Mouse (Mus musculus) midbrain, embryonic 16.5 days (tissue): ENCODE measurements at regions not wholly inside any gene's neighbourhood (a gene's known extent, or its start where the extent isn't known, plus 50 kb on each side); places are given as distances from the start of the nearest gene placed in this dataset.
"Not testable (repeated sequence)": the region's sequence is repeated elsewhere in the genome, so short reads cannot be mapped to it uniquely, and the experiment has no call there.

ENCODE experiments used
- ATAC-seq: fragments of 200-750 bp; cut with Nextera tagmentation; 2 replicates; pipeline ENCODE4 v1.8.0; 2017; ENCODE audit warnings: moderate TSS enrichment
- H3K27ac ChIP-seq: fragments of 300-500 bp; sonication (generic); 2 replicates; pipeline ENCODE4 v1.5.1; 2014; ENCODE audit warnings: mild to moderate bottlenecking, low read length, mixed read lengths
- H3K27me3 ChIP-seq: fragments of 300-500 bp; sonication (generic); 2 replicates; pipeline ENCODE4 v1.6.1; 2014; ENCODE audit warnings: low read depth, low read length, mixed read lengths; ENCODE audit not compliant: control insufficient read depth, insufficient read depth
- H3K36me3 ChIP-seq: fragments of 300-500 bp; sonication (generic); 2 replicates; pipeline ENCODE4 v1.6.1; 2014; ENCODE audit warnings: mild to moderate bottlenecking, low read length, moderate library complexity, mixed read lengths; ENCODE audit not compliant: control insufficient read depth, insufficient read depth
- H3K4me1 ChIP-seq: fragments of 300-500 bp; sonication (generic); 2 replicates; pipeline ENCODE4 v1.6.1; 2014; ENCODE audit warnings: mild to moderate bottlenecking, low read length, mixed read lengths; ENCODE audit not compliant: control insufficient read depth, insufficient read depth
- H3K4me2 ChIP-seq: fragments of 300-500 bp; sonication (generic); 2 replicates; pipeline ENCODE4 v1.6.1; 2014; ENCODE audit warnings: mild to moderate bottlenecking, low read length, mixed read lengths
- H3K4me3 ChIP-seq: fragments of 300-500 bp; sonication (generic); 2 replicates; pipeline ENCODE4 v1.5.1; 2014; ENCODE audit warnings: low read depth, mild to moderate bottlenecking, low read length, moderate library complexity, mixed read lengths
- H3K9ac ChIP-seq: fragments of 300-500 bp; sonication (generic); 2 replicates; pipeline ENCODE4 v1.6.1; 2014; ENCODE audit warnings: low read depth, low read length, mixed read lengths
- H3K9me3 ChIP-seq: fragments of 300-500 bp; sonication (generic); replicated peaks from 2 replicates; pipeline ENCODE4 v1.6.1; 2014; ENCODE audit warnings: mild to moderate bottlenecking, low read length, mixed read lengths; ENCODE audit not compliant: control insufficient read depth, poor library complexity, severe bottlenecking
- WGBS: fragments of 180-500 bp; shearing (Covaris S2); extraction: QIAGEN DNeasy Blood & Tissue Kit; methylation state at CpG from one replicate; pipeline ENCODE4 v1.1.7; 2014; 5-methylcytosine and 5-hydroxymethylcytosine counted together

- H3K9ac ChIP-seq = no peak overlapping the region
- WGBS = 81% methylated on average over 2 of the region's 2 CpGs
- H3K4me3 ChIP-seq = no peak overlapping the region
- H3K36me3 ChIP-seq = no peaks in the 10 kb centered on the region
- no peaks in the 10 kb centered on the region for H3K9me3 ChIP-seq
- H3K4me2 ChIP-seq = no peak overlapping the region
- H3K4me1 ChIP-seq = no peaks in the 10 kb centered on the region
- H3K27me3 ChIP-seq = no peaks in the 10 kb centered on the region
- H3K27ac ChIP-seq = no peak overlapping the region
- no peak for ATAC-seq
These were observed 244.7 kb downstream of the Slco6d1 start for GRCm38 (mm10) chr1:98665584-98665983.

GRCm38 (mm10) chr1:98667426-98667825 is 246.5 kb downstream of the Slco6d1 start:
- H3K4me2 ChIP-seq, ATAC-seq, H3K36me3 ChIP-seq, H3K27me3 ChIP-seq, H3K4me1 ChIP-seq, H3K4me3 ChIP-seq, H3K27ac ChIP-seq, H3K9me3 ChIP-seq, H3K9ac ChIP-seq: not testable (repeated sequence)
- 78% methylated on average over 2 of the region's 2 CpGs for WGBS

- Histone ChIP-seq H3K4me1 (no peaks in the 10 kb centered on the region), H3K9ac (no peak overlapping the region), H3K4me2 (no peak overlapping the region), H3K4me3 (no peak overlapping the region), H3K36me3 (no peaks in the 10 kb centered on the region), H3K27me3 (no peaks in the 10 kb centered on the region), H3K27ac (no peak overlapping the region), H3K9me3 (no peaks in the 10 kb centered on the region)
- 81% methylated on average over 1 of the region's 1 CpGs for WGBS
- no peak for ATAC-seq
These were observed 247.0 kb downstream of the Slco6d1 start for GRCm38 (mm10) chr1:98667887-98668286.

DNA sequence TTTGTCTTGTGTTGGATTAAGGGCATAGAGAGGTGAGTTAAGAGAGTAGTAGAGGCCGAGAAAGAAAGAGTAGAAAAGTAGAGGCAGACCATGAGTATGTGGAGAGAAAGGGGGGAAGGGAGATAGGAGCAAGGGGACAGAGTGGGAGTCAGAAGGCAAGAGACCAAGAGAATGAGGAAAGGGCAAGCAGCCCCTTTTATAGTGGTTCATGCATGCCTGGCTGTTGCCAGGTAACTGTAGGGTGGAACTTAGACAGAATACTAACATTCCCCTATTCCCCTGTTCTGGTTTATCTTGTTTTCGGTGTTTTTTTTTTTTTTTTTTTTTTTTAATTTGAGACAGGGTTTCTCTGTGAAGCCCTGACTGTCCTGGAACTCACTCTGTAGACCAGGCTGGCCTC is 247.7 kb downstream of the Slco6d1 start:
- WGBS = 36% methylated on average over 2 of the region's 2 CpGs
- Histone ChIP-seq H3K4me1 (no peaks in the 10 kb centered on the region), H3K9ac (no peak overlapping the region), H3K36me3 (no peaks in the 10 kb centered on the region), H3K9me3 (no peaks in the 10 kb centered on the region), H3K27ac (no peak overlapping the region), H3K4me3 (no peak overlapping the region), H3K4me2 (no peak overlapping the region), H3K27me3 (no peaks in the 10 kb centered on the region)
- ATAC-seq = no peak

DNA sequence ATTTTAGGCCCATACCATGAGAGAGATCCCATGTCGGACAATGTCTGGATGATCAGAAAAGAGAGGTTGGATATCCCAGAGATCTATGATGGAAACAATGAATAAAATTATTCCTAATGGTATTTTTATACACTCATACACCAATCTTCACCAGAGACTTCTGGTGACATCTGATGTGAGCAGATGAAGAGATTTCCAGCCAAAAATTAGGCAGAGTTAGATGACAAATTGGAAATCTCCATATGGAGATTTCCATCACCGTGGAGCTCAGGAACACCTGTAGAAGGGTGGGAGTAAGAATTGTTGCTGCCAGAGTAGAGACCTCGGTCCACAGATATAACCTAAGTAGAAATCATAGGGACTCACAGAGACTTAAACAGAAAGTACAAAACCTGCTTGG is 257.8 kb downstream of the Slco6d1 start:
- ATAC-seq = no peak
- no peak overlapping the region for H3K27ac ChIP-seq
- 96% methylated on average over 3 of the region's 3 CpGs for WGBS

GRCm38 (mm10) chr1:98713809-98714208 is 292.9 kb downstream of the Slco6d1 start:
- H3K36me3 ChIP-seq = no peaks in the 10 kb centered on the region
- 95% methylated on average over 2 of the region's 2 CpGs for WGBS
- no peak overlapping the region for H3K4me2 ChIP-seq
- no peaks in the 10 kb centered on the region for H3K27me3 ChIP-seq
- no peaks in the 10 kb centered on the region for H3K9me3 ChIP-seq
- no peaks in the 10 kb centered on the region for H3K4me1 ChIP-seq
- H3K4me3 ChIP-seq = no peak overlapping the region
- no peak for ATAC-seq
- H3K27ac ChIP-seq = no peak overlapping the region
- H3K9ac ChIP-seq = no peak overlapping the region

More for the DNA sequence above, 257.8 kb downstream of the Slco6d1 start:
- Histone ChIP-seq H3K9me3 (no peaks in the 10 kb centered on the region), H3K9ac (no peak overlapping the region), H3K4me2 (no peak overlapping the region), H3K4me3 (no peak overlapping the region), H3K36me3 (no peaks in the 10 kb centered on the region), H3K27me3 (no peaks in the 10 kb centered on the region), H3K4me1 (no peaks in the 10 kb centered on the region)

DNA sequence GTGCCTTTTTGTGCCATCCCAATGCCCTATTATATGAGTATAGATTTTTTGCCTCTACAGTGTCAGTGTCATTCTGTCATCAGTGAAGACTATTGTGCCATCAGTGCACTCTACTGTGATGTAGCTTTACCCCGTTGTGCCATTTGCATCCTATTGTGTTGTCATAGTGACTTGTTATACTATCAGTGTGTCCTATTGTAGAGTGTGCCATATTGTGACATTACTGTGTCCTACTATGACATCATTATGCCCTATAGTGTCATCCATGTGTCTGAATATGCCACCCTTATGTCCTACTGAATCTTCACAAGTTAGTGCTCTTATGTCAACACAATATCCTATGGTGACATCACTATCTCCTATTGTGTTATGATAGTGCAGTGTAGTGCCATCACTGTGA is 293.4 kb downstream of the Slco6d1 start:
- Histone ChIP-seq H3K27me3 (no peaks in the 10 kb centered on the region), H3K4me1 (no peaks in the 10 kb centered on the region), H3K36me3 (no peaks in the 10 kb centered on the region), H3K27ac (no peak overlapping the region), H3K9ac (no peak overlapping the region), H3K4me2 (no peak overlapping the region), H3K4me3 (no peak overlapping the region), H3K9me3 (no peaks in the 10 kb centered on the region)
- no peak for ATAC-seq
- 90% methylated on average over 1 of the region's 1 CpGs for WGBS

DNA sequence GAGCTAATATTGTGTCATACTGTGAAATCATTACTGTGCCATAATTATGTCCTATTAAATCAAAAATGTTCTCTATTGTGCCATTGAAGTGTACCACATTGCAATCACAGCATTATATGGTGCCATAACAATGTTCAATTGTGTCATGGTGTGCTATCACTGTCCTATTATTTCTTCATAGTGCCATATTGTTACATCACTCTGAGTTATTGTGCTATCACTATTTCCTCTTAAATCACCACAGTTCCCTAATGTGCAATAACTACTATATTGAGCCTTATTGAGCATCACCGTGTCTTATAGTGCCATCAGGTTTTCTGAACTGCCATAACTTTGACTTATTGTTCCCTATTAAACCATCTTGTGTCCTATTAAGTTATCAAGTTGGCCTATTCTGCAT is 299.7 kb downstream of the Slco6d1 start:
- no peak overlapping the region for H3K27ac ChIP-seq
- no peak overlapping the region for H3K4me3 ChIP-seq
- H3K27me3 ChIP-seq = no peaks in the 10 kb centered on the region
- H3K9me3 ChIP-seq = no peaks in the 10 kb centered on the region
- no peak overlapping the region for H3K4me2 ChIP-seq
- no peak overlapping the region for H3K9ac ChIP-seq
- 91% methylated on average over 1 of the region's 1 CpGs for WGBS
- no peaks in the 10 kb centered on the region for H3K4me1 ChIP-seq
- H3K36me3 ChIP-seq = no peaks in the 10 kb centered on the region
- no peak for ATAC-seq

DNA sequence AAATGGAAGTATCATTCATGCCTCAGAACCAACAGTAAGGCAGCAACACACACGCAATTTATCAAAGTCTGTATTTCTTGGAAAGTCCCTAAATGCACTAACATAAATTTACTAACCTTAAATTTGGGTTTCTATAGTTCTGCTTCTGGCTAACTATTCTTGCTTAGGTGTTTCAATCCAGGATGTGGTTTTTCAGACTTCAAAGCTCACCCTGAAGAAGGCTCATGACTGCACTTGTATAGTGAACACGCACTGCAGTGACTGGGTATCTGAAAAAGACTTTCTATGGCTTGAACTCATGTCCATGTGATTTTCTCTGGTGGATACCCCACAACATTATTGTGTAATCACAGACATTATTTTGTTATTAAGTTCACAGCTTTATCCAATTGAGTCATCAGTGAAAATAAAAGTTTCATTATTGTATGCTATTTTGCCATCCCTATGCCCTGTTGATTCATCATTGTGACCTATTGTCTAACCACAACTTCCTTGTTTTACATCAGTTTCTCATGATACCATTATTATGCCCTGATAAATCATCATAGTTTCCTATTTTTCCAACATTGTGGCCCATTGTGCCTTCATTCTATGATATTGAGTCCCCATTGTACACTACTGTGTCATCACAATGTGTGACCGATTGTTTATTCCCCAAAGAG is 306.6 kb downstream of the Slco6d1 start:
- no peaks in the 10 kb centered on the region for H3K4me1 ChIP-seq
- no peaks in the 10 kb centered on the region for H3K27me3 ChIP-seq
- H3K27ac ChIP-seq = no peak overlapping the region
- no peak overlapping the region for H3K4me2 ChIP-seq
- 93% methylated on average over 3 of the region's 3 CpGs for WGBS
- no peak overlapping the region for H3K9ac ChIP-seq
- H3K36me3 ChIP-seq = no peaks in the 10 kb centered on the region
- no peaks in the 10 kb centered on the region for H3K9me3 ChIP-seq
- no peak overlapping the region for H3K4me3 ChIP-seq
- ATAC-seq = no peak
